Mouse (Mus musculus): Measurements from ENCODE around the gene B4galt5. TPM values are rescaled to one million over a fixed set of nuclear protein-coding genes. Genes with fewer than 3 reads are reported as not detected.

B4galt5 gene
- polyA plus RNA-seq, 1 experiment from 2014 or later: 31.5 TPM

- no peak for ATAC-seq (ENCODE audit: low read depth)
- H3K27ac ChIP-seq (ENCODE audit: low read depth, low read length): no peak overlapping the region
- H3K9me3 ChIP-seq (ENCODE audit: control insufficient read depth, low read length): no peaks in the 10 kb centered on the region
- no peak overlapping the region for H3K9ac ChIP-seq (replicated peaks; ENCODE audit: low read depth, low read length)
- 0 out of 2 replicates have a peak, but pooled peaks cover 2% of the 10 kb centered on the region for H3K4me1 ChIP-seq (ENCODE audit: control insufficient read depth, insufficient read depth, low read length)
- no peaks in the 10 kb centered on the region for H3K27me3 ChIP-seq (ENCODE audit: control insufficient read depth, insufficient read depth, low read length)
- H3K36me3 ChIP-seq (ENCODE audit: control insufficient read depth, insufficient read depth, low read length): peaks cover 7% of the 10 kb centered on the region; the same call in 1 of the 2 replicates
- H3K4me3 ChIP-seq (ENCODE audit: low read depth, low read length): no peak overlapping the region
- WGBS: 93% methylated on average over 16 of the region's 16 CpGs
- H3K4me2 ChIP-seq (ENCODE audit: low read depth, low read length): no peak overlapping the region
Measured at GRCm38 (mm10) chr2:167304651-167305381, 44.2 kb downstream of the B4galt5 start.

- ATAC-seq (ENCODE audit: low read depth): no peak
- Histone ChIP-seq H3K4me2 (ENCODE audit: low read depth, low read length) (no peak overlapping the region), H3K4me1 (ENCODE audit: control insufficient read depth, insufficient read depth, low read length) (peaks cover 11% of the 10 kb centered on the region; the same call in 1 of the 2 replicates), H3K36me3 (ENCODE audit: control insufficient read depth, insufficient read depth, low read length) (peaks cover 7% of the 10 kb centered on the region; the same call in 1 of the 2 replicates), H3K9ac (replicated peaks; ENCODE audit: low read depth, low read length) (no peak overlapping the region), H3K27me3 (ENCODE audit: control insufficient read depth, insufficient read depth, low read length) (no peaks in the 10 kb centered on the region), H3K9me3 (ENCODE audit: control insufficient read depth, low read length) (no peaks in the 10 kb centered on the region), H3K4me3 (ENCODE audit: low read depth, low read length) (no peak overlapping the region), H3K27ac (ENCODE audit: low read depth, low read length) (no peak overlapping the region)
- WGBS: 90% methylated on average over 6 of the region's 6 CpGs
Measured at GRCm38 (mm10) chr2:167303806-167304205, 45.2 kb downstream of the B4galt5 start.

- 92% methylated on average over 8 of the region's 8 CpGs for WGBS
- ATAC-seq (ENCODE audit: low read depth): no peak
- Histone ChIP-seq H3K9me3 (ENCODE audit: control insufficient read depth, low read length) (no peaks in the 10 kb centered on the region), H3K9ac (replicated peaks; ENCODE audit: low read depth, low read length) (no peak overlapping the region), H3K4me1 (ENCODE audit: control insufficient read depth, insufficient read depth, low read length) (peaks cover 13% of the 10 kb centered on the region; the same call in 1 of the 2 replicates), H3K4me2 (ENCODE audit: low read depth, low read length) (no peak overlapping the region), H3K27me3 (ENCODE audit: control insufficient read depth, insufficient read depth, low read length) (no peaks in the 10 kb centered on the region), H3K36me3 (ENCODE audit: control insufficient read depth, insufficient read depth, low read length) (peaks cover 7% of the 10 kb centered on the region; the same call in 1 of the 2 replicates), H3K27ac (ENCODE audit: low read depth, low read length) (no peak overlapping the region), H3K4me3 (ENCODE audit: low read depth, low read length) (no peak overlapping the region)
Measured at GRCm38 (mm10) chr2:167303196-167303595, 45.8 kb downstream of the B4galt5 start.

GRCm38 (mm10) chr2:167302641-167303040 is 46.3 kb downstream of the B4galt5 start:
- H3K9me3 ChIP-seq (ENCODE audit: control insufficient read depth, low read length): no peaks in the 10 kb centered on the region
- peaks cover 11% of the 10 kb centered on the region; the same call in 1 of the 2 replicates for H3K4me1 ChIP-seq (ENCODE audit: control insufficient read depth, insufficient read depth, low read length)
- H3K27ac ChIP-seq (ENCODE audit: low read depth, low read length): no peak overlapping the region
- H3K9ac ChIP-seq (replicated peaks; ENCODE audit: low read depth, low read length): no peak overlapping the region
- 77% methylated on average over 1 of the region's 1 CpGs for WGBS
- no peak for ATAC-seq (ENCODE audit: low read depth)
- no peak overlapping the region for H3K4me3 ChIP-seq (ENCODE audit: low read depth, low read length)
- H3K36me3 ChIP-seq (ENCODE audit: control insufficient read depth, insufficient read depth, low read length): peaks cover 7% of the 10 kb centered on the region; the same call in 1 of the 2 replicates
- H3K27me3 ChIP-seq (ENCODE audit: control insufficient read depth, insufficient read depth, low read length): no peaks in the 10 kb centered on the region
- H3K4me2 ChIP-seq (ENCODE audit: low read depth, low read length): no peak overlapping the region

- no peak for ATAC-seq (ENCODE audit: low read depth)
- no peak overlapping the region for H3K4me3 ChIP-seq (ENCODE audit: low read depth, low read length)
- H3K9me3 ChIP-seq (ENCODE audit: control insufficient read depth, low read length): no peaks in the 10 kb centered on the region
- H3K27ac ChIP-seq (ENCODE audit: low read depth, low read length): no peak overlapping the region
- no peak overlapping the region for H3K9ac ChIP-seq (replicated peaks; ENCODE audit: low read depth, low read length)
- no peak overlapping the region for H3K4me2 ChIP-seq (ENCODE audit: low read depth, low read length)
- peaks cover 11% of the 10 kb centered on the region; the same call in 1 of the 2 replicates for H3K4me1 ChIP-seq (ENCODE audit: control insufficient read depth, insufficient read depth, low read length)
- H3K36me3 ChIP-seq (ENCODE audit: control insufficient read depth, insufficient read depth, low read length): peaks cover 7% of the 10 kb centered on the region; the same call in 1 of the 2 replicates
- no peaks in the 10 kb centered on the region for H3K27me3 ChIP-seq (ENCODE audit: control insufficient read depth, insufficient read depth, low read length)
- 91% methylated on average over 12 of the region's 12 CpGs for WGBS
Measured at GRCm38 (mm10) chr2:167302031-167302430, 47.0 kb downstream of the B4galt5 start.

- H3K4me3 ChIP-seq (ENCODE audit: low read depth, low read length): no peak overlapping the region
- no peaks in the 10 kb centered on the region for H3K9me3 ChIP-seq (ENCODE audit: control insufficient read depth, low read length)
- WGBS: 90% methylated on average over 7 of the region's 7 CpGs
- no peak overlapping the region for H3K4me2 ChIP-seq (ENCODE audit: low read depth, low read length)
- H3K36me3 ChIP-seq (ENCODE audit: control insufficient read depth, insufficient read depth, low read length): peaks cover 7% of the 10 kb centered on the region; the same call in 1 of the 2 replicates
- ATAC-seq (ENCODE audit: low read depth): no peak
- H3K27ac ChIP-seq (ENCODE audit: low read depth, low read length): no peak overlapping the region
- peaks cover 11% of the 10 kb centered on the region; the same call in 1 of the 2 replicates for H3K4me1 ChIP-seq (ENCODE audit: control insufficient read depth, insufficient read depth, low read length)
- no peaks in the 10 kb centered on the region for H3K27me3 ChIP-seq (ENCODE audit: control insufficient read depth, insufficient read depth, low read length)
- H3K9ac ChIP-seq (replicated peaks; ENCODE audit: low read depth, low read length): no peak overlapping the region
Measured at GRCm38 (mm10) chr2:167301601-167302000, 47.4 kb downstream of the B4galt5 start.

GRCm38 (mm10) chr2:167300943-167301497 is 48.0 kb downstream of the B4galt5 start:
- no peak overlapping the region for H3K4me2 ChIP-seq (ENCODE audit: low read depth, low read length)
- no peaks in the 10 kb centered on the region for H3K27me3 ChIP-seq (ENCODE audit: control insufficient read depth, insufficient read depth, low read length)
- no peaks in the 10 kb centered on the region for H3K9me3 ChIP-seq (ENCODE audit: control insufficient read depth, low read length)
- no peak overlapping the region for H3K4me3 ChIP-seq (ENCODE audit: low read depth, low read length)
- ATAC-seq (ENCODE audit: low read depth): no peak
- H3K36me3 ChIP-seq (ENCODE audit: control insufficient read depth, insufficient read depth, low read length): peaks cover 5% of the 10 kb centered on the region; the same call in 1 of the 2 replicates
- peaks cover 11% of the 10 kb centered on the region; the same call in 1 of the 2 replicates for H3K4me1 ChIP-seq (ENCODE audit: control insufficient read depth, insufficient read depth, low read length)
- H3K9ac ChIP-seq (replicated peaks; ENCODE audit: low read depth, low read length): no peak overlapping the region
- 88% methylated on average over 21 of the region's 21 CpGs for WGBS
- no peak overlapping the region for H3K27ac ChIP-seq (ENCODE audit: low read depth, low read length)

- H3K4me1 ChIP-seq (ENCODE audit: control insufficient read depth, insufficient read depth, low read length): peaks cover 11% of the 10 kb centered on the region; the same call in 1 of the 2 replicates
- H3K27me3 ChIP-seq (ENCODE audit: control insufficient read depth, insufficient read depth, low read length): no peaks in the 10 kb centered on the region
- no peaks in the 10 kb centered on the region for H3K9me3 ChIP-seq (ENCODE audit: control insufficient read depth, low read length)
- H3K9ac ChIP-seq (replicated peaks; ENCODE audit: low read depth, low read length): no peak overlapping the region; the same call in 1 of the 2 replicates
- WGBS: 40% methylated on average over 6 of the region's 6 CpGs
- peak; percentile 50; the same call in 1 of the 2 replicates for ATAC-seq (ENCODE audit: low read depth)
- no peak overlapping the region for H3K4me3 ChIP-seq (ENCODE audit: low read depth, low read length)
- peaks cover 3% of the 10 kb centered on the region; the same call in 1 of the 2 replicates for H3K36me3 ChIP-seq (ENCODE audit: control insufficient read depth, insufficient read depth, low read length)
- peak overlapping the region; percentile 39; the same call in 1 of the 2 replicates for H3K27ac ChIP-seq (ENCODE audit: low read depth, low read length)
- no peak overlapping the region for H3K4me2 ChIP-seq (ENCODE audit: low read depth, low read length)
Measured at GRCm38 (mm10) chr2:167299861-167300667, 48.9 kb downstream of the B4galt5 start.
